Mouse (Mus musculus) lung, postnatal 0 days (tissue): Measurements from ENCODE around the gene Rcor3. TPM values are rescaled to one million over a fixed set of nuclear protein-coding genes. Genes with fewer than 3 reads are reported as not detected.

Experiments used
- ATAC-seq: fragments of 200-750 bp; cut with Nextera tagmentation; 2 replicates; pipeline ENCODE4 v1.8.0; 2017; ENCODE audit warnings: moderate library complexity
- DNase-seq: peaks from one replicate; pipeline ENCODE4 v3.0.0-alpha.2; 2016; ENCODE audit warnings: low spot score
- H3K27ac ChIP-seq: fragments of 300-500 bp; sonication (generic); 2 replicates; pipeline ENCODE4 v1.5.1; 2014; ENCODE audit warnings: antibody characterized with exemption, mild to moderate bottlenecking, low read length, mixed read lengths
- H3K27me3 ChIP-seq: fragments of 300-500 bp; sonication (generic); replicated peaks from 2 replicates; pipeline ENCODE4 v1.6.1; 2014; ENCODE audit warnings: low read length, mixed read lengths; ENCODE audit not compliant: insufficient read depth
- H3K36me3 ChIP-seq: fragments of 300-500 bp; sonication (generic); 2 replicates; pipeline ENCODE4 v1.6.1; 2014; ENCODE audit warnings: low read length, mixed read lengths; ENCODE audit not compliant: insufficient read depth
- H3K4me1 ChIP-seq: fragments of 300-500 bp; sonication (generic); 2 replicates; pipeline ENCODE4 v1.6.1; 2014; ENCODE audit warnings: antibody characterized with exemption, low read depth, low read length, mixed read lengths; ENCODE audit not compliant: insufficient read depth
- H3K4me2 ChIP-seq: fragments of 300-500 bp; sonication (generic); replicated peaks from 2 replicates; pipeline ENCODE4 v1.6.1; 2014; ENCODE audit warnings: low read depth, mild to moderate bottlenecking, low read length, moderate library complexity, mixed read lengths
- H3K4me3 ChIP-seq: fragments of 300-500 bp; sonication (generic); 2 replicates; pipeline ENCODE4 v1.5.1; 2014; ENCODE audit warnings: low read depth, low read length
- H3K9ac ChIP-seq: fragments of 300-500 bp; sonication (generic); replicated peaks from 2 replicates; pipeline ENCODE4 v1.6.1; 2014; ENCODE audit warnings: low read depth, mild to moderate bottlenecking
- H3K9me3 ChIP-seq: fragments of 300-500 bp; sonication (generic); 2 replicates; pipeline ENCODE4 v1.6.1; 2016; ENCODE audit warnings: low read length, mixed read lengths
- CTCF ChIP-seq: IDR thresholded peaks from 2 replicates; pipeline ENCODE4 v1.5.1; 2016; ENCODE audit warnings: antibody characterized with exemption, mild to moderate bottlenecking
- EP300 ChIP-seq: IDR thresholded peaks from 2 replicates; pipeline ENCODE4 v1.6.1; 2016; ENCODE audit warnings: antibody characterized with exemption, mild to moderate bottlenecking, control low read depth
- WGBS: fragments of 180-500 bp; shearing (Covaris S2); extraction: QIAGEN DNeasy Blood & Tissue Kit; methylation state at CpG from one replicate; pipeline ENCODE4 v1.1.7; 2014; 5-methylcytosine and 5-hydroxymethylcytosine counted together
- polyA plus RNA-seq: library from polyadenylated mRNA; unstranded; fragments of >200 nt; fragmentation: Nextera tagmentation; extraction: Ambion mirVana; gene quantifications from 2 replicates; pipeline ENCODE4 v1.2.1, GENCODE M21; 2015

The Rcor3 gene
- polyA plus RNA-seq, 1 experiment from 2014 or later, result 26.1 TPM

DNA sequence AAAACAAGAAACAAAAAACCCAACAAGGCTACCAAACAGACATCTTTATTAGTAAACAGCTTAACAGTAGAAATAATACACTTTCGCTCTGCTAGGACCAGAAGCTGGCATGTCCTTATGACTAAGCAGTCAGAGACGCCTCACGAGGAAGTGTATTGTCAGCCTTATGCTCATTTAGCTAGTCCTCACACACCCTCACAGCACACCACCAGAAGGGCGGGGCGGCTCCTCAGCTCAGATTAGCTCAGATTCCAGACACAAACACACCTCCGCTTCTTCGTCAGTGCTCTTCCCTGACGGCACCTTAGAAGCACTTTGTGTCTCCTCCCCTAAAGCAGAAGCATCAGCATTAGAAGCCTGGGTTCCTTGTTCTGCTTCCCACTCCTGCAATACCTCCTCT is 36.5 kb downstream of the Rcor3 start:
- Histone ChIP-seq H3K9me3 (no peaks in the 10 kb centered on the region), H3K9ac (no peak overlapping the region), H3K36me3 (peaks cover 10% of the 10 kb centered on the region; the same call in 1 of the 2 replicates), H3K27me3 (no peaks in the 10 kb centered on the region), H3K4me3 (no peak overlapping the region), H3K27ac (no peak overlapping the region), H3K4me2 (no peak overlapping the region), H3K4me1 (no peaks in the 10 kb centered on the region)
- 74% methylated on average over 8 of the region's 8 CpGs for WGBS
- DNase-seq (no peak), ATAC-seq (no peak)
- TF ChIP-seq CTCF, result no peak

- no peak overlapping the region for H3K27ac ChIP-seq
- H3K36me3 ChIP-seq, result peaks cover 10% of the 10 kb centered on the region; the same call in 1 of the 2 replicates
- 87% methylated on average over 11 of the region's 11 CpGs for WGBS
- no peaks in the 10 kb centered on the region for H3K4me1 ChIP-seq
- DNase-seq, result no peak
- no peak for ATAC-seq
- no peak overlapping the region for H3K9ac ChIP-seq
- H3K9me3 ChIP-seq, result no peaks in the 10 kb centered on the region
- no peak for TF ChIP-seq EP300
- TF ChIP-seq CTCF, result no peak
- no peaks in the 10 kb centered on the region for H3K27me3 ChIP-seq
- H3K4me2 ChIP-seq, result no peak overlapping the region
- no peak overlapping the region for H3K4me3 ChIP-seq
Observed at GRCm38 (mm10) chr1:192100742-192101141, 37.1 kb downstream of the Rcor3 start.

DNA sequence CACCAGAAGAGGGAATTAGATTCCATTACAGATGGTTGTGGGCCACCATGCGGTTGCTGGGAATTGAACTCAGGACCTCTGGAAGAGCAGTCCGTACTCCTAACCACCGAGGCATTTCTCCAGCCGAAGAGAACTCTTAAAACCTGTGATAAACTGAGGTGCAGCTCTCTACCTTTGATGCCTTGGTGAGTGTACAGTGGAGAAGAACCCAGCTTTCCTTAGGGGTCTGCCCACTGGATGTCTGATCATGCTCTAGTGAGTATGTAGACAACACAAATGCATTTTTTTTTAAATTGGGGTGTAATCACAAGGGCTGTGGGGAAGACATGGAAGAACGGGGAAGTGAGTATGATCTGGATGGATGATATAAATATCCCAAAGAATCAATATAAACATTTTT is 42.2 kb downstream of the Rcor3 start:
- ATAC-seq, result no peak
- Histone ChIP-seq H3K4me3 (no peak overlapping the region), H3K9me3 (no peaks in the 10 kb centered on the region), H3K4me2 (no peak overlapping the region), H3K27me3 (no peaks in the 10 kb centered on the region), H3K36me3 (peaks cover 3% of the 10 kb centered on the region; the same call in 1 of the 2 replicates), H3K4me1 (peaks cover 5% of the 10 kb centered on the region; the same call in 1 of the 2 replicates), H3K27ac (no peak overlapping the region), H3K9ac (no peak overlapping the region)
- no peak for DNase-seq
- TF ChIP-seq EP300 (no peak), CTCF (no peak)
- 86% methylated on average over 5 of the region's 5 CpGs for WGBS

DNA sequence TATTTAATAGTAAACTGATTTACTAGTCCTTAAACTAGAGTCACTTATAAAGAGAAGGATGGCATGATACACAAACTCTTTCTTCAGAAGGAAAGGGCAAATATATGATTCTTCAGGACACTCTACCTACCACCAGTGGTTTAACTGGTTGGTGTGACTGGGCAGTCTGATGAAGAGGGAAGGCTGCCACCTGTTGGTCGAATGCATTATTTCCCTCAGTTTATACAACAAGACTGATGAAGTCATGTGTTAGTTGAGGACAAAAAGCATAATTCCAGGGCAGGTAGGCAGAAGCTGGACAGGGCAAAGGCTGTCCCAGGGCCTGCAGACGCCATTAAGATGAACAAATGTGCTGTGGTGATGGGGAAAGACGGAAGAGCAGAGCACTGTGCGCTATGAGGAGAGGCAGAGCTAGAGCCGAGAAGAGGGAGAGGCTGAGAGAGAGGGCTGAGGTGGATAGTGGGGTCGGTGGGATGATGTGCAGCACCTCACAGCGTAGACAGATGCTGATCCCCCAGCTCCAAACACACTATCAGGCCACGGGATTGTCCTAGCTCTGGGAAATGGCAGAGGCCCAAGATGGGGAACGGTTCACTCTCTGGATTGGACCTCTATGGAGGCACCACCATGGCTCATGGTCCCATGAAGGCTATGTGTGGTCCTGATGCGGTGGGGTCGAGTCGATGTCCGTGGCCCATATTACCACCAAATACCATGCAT is 43.3 kb downstream of the Rcor3 start:
- ATAC-seq (no peak), DNase-seq (peak; percentile 78)
- TF ChIP-seq EP300 (no peak), CTCF (peak; percentile 88)
- Histone ChIP-seq H3K9me3 (no peaks in the 10 kb centered on the region), H3K36me3 (no peaks in the 10 kb centered on the region), H3K27me3 (no peaks in the 10 kb centered on the region), H3K9ac (no peak overlapping the region), H3K4me1 (peaks cover 5% of the 10 kb centered on the region; the same call in 1 of the 2 replicates), H3K4me3 (no peak overlapping the region), H3K4me2 (no peak overlapping the region), H3K27ac (no peak overlapping the region)
- WGBS, result 57% methylated on average over 13 of the region's 13 CpGs

DNA sequence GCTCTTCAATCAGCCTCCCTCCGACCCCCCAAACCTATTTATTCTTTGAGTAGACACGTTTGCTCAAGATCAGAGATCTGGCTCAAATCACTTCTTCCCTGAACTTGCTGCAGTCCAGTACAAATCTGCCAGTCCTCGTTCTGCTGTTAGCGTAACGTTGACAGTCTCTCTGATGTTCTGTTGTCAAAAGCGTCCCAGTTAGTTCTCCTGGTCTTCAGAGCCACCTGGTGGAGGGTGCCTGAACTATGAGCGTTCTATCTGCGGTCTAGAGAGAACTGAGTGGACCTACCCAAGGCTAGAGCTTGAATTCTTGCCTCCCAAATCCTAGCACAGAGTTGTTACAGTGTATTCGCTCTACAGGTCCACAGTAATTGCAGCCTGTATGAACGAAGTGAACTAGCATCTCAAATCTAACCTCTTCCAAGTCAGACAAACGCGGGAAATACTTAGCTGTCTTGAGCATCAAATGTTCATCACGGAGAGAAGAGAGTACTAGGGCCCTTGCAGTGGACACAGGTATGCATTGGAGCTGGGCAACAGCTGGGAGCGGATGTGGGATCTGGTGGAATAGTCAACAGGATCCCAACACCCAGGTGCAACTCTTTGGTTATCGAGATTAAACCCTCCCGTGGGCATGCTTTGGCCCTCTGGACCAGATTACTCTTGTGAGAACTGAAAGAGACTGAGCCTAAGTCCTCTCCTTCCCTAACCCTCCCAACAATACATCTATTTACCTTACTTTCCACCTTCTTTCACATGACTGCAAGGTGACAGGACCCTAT is 44.8 kb downstream of the Rcor3 start:
- WGBS, result 29% methylated on average over 16 of the region's 16 CpGs
- H3K36me3 ChIP-seq, result 0 out of 2 replicates have a peak, but pooled peaks cover 3% of the 10 kb centered on the region
- H3K4me3 ChIP-seq, result peak overlapping the region; percentile 50
- H3K27me3 ChIP-seq, result no peaks in the 10 kb centered on the region
- H3K4me2 ChIP-seq, result peak overlapping the region; percentile 81
- peak overlapping the region; percentile 65; the same call in 1 of the 2 replicates for H3K27ac ChIP-seq
- H3K9ac ChIP-seq, result no peak overlapping the region
- ATAC-seq, result peak; percentile 87
- TF ChIP-seq EP300 (no peak), CTCF (peak; percentile 97)
- H3K4me1 ChIP-seq, result peaks cover 8% of the 10 kb centered on the region; the same call in 1 of the 2 replicates
- H3K9me3 ChIP-seq, result no peaks in the 10 kb centered on the region
- DNase-seq, result peak; percentile 95
